8 mouse cellular contexts compared by ENCODE assay signal in the genomic region with DNA sequence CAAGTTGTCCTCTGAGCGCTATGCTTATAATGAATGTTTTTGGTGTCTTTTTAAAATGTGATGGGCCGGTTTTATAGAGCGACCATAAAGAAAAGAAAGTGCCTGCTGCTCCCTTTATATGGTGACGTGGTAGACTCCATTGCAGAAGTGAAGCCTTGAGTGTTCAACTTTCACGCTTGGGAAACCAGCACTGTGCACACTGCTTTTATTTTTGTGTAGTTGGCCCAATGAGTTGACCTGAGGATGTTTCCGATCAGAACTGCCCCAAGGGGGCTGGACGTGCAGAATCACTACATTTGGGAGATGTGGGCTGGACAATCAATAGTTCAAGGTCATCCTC. TPM values are rescaled to one million over a fixed set of nuclear protein-coding genes. Genes with fewer than 3 reads are reported as not detected.
A peak's percentile ranks its signal among the peaks of the same experiment; 100 is the strongest.
DNase-seq lines count a peak whose midpoint lies in the region; ATAC-seq and TF ChIP-seq lines count a peak whose summit lies in the region.

No protein-coding gene starts in this region.

- H3K4me3 ChIP-seq in heart, embryonic 10.5 days: peak overlapping the region; percentile 84
- peak overlapping the region; percentile 79 to 91 (median 79) for H3K4me3 ChIP-seq in CH12.LX (replicated peaks in 1 of 3; ENCODE audit: low read depth in 2 of 3, low read length in 2 of 3, poor library complexity in 1 of 3)
- peak overlapping the region; percentile 75; the same call in 1 of the 2 replicates for H3K4me3 ChIP-seq in forebrain, postnatal 0 days (ENCODE audit: low read depth, low read length)
- peak overlapping the region; percentile 87 for H3K4me3 ChIP-seq in liver, postnatal 0 days (ENCODE audit: low read depth, low read length)

- TF ChIP-seq POLR2A in CH12.LX (IDR thresholded peaks at IDR 0.05; ENCODE audit: low read depth, low read length): no peak

- H3K27me3 ChIP-seq in heart, embryonic 10.5 days (ENCODE audit: insufficient read depth, poor library complexity, severe bottlenecking): no peaks in the 10 kb centered on the region
- H3K27me3 ChIP-seq in CH12.LX (replicated peaks): no peaks in the 10 kb centered on the region
- H3K27me3 ChIP-seq in forebrain, postnatal 0 days (ENCODE audit: insufficient read depth, low read length): no peaks in the 10 kb centered on the region
- no peaks in the 10 kb centered on the region for H3K27me3 ChIP-seq in liver, postnatal 0 days (ENCODE audit: insufficient read depth, low read length)

- no peak for TF ChIP-seq EP300 in CH12.LX (IDR thresholded peaks at IDR 0.05; ENCODE audit: low read length)
- TF ChIP-seq EP300 in liver, postnatal 0 days (IDR thresholded peaks at IDR 0.05; ENCODE audit: low read depth): no peak

- no peak for DNase-seq in heart, embryonic 10.5 days (ENCODE audit: low spot score)
- no peak for DNase-seq in heart, postnatal 25 days (ENCODE audit: low spot score)
- peak; percentile 37 for DNase-seq in CH12.LX (ENCODE audit: extremely low read depth)
- no peak for DNase-seq in forebrain, postnatal 0 days
- no peak for DNase-seq in liver, postnatal 0 days
- DNase-seq in adrenal gland, postnatal 4 days (ENCODE audit: low spot score in 2 of 2): no peak
- DNase-seq in layer of hippocampus, adult 18-20 months (ENCODE audit: low spot score in 2 of 2): no peak

- H3K27ac ChIP-seq in heart, embryonic 10.5 days: no peak overlapping the region
- 0 out of 2 replicates have a peak overlapping the region, but pooled peaks have one; percentile 2 for H3K27ac ChIP-seq in CH12.LX (ENCODE audit: insufficient read depth, low read depth)
- H3K27ac ChIP-seq in forebrain, postnatal 0 days (ENCODE audit: low read depth, low read length): no peak overlapping the region
- H3K27ac ChIP-seq in liver, postnatal 0 days (ENCODE audit: low read depth): peak overlapping the region; percentile 88

- WGBS in heart, embryonic 10.5 days: 81% methylated on average over 7 of the region's 7 CpGs
- 76% methylated on average over 7 of the region's 7 CpGs for WGBS in forebrain, postnatal 0 days
- WGBS in liver, postnatal 0 days (ENCODE audit: insufficient replicate concordance): 46% methylated on average over 7 of the region's 7 CpGs

- no peaks in the 10 kb centered on the region for H3K9me3 ChIP-seq in heart, embryonic 10.5 days
- no peaks in the 10 kb centered on the region for H3K9me3 ChIP-seq in CH12.LX (replicated peaks; ENCODE audit: low read length)
- no peaks in the 10 kb centered on the region for H3K9me3 ChIP-seq in forebrain, postnatal 0 days (ENCODE audit: low read length)
- no peaks in the 10 kb centered on the region for H3K9me3 ChIP-seq in liver, postnatal 0 days (ENCODE audit: low read length)

- H3K4me1 ChIP-seq in heart, embryonic 10.5 days: peaks cover 46% of the 10 kb centered on the region
- peaks cover 22 to 50% of the 10 kb centered on the region in 2 experiments for H3K4me1 ChIP-seq in CH12.LX (ENCODE audit: control insufficient read depth in 1 of 2, insufficient read depth in 2 of 2)
- H3K4me1 ChIP-seq in forebrain, postnatal 0 days (ENCODE audit: insufficient read depth): peaks cover 30% of the 10 kb centered on the region
- H3K4me1 ChIP-seq in liver, postnatal 0 days (ENCODE audit: insufficient read depth): peaks cover 57% of the 10 kb centered on the region

- no peak for TF ChIP-seq RAD21 in CH12.LX (IDR thresholded peaks at IDR 0.05; ENCODE audit: low read depth, low read length)

- ATAC-seq in forebrain, postnatal 0 days: no peak
- ATAC-seq in liver, postnatal 0 days: no peak
- no peak for ATAC-seq in inflammation-experienced regulatory T-cells, adult 6 months

- peak overlapping the region; percentile 79 for H3K9ac ChIP-seq in CH12.LX (ENCODE audit: insufficient read depth, low read depth)
- no peak overlapping the region for H3K9ac ChIP-seq in forebrain, postnatal 0 days
- H3K9ac ChIP-seq in liver, postnatal 0 days (replicated peaks): peak overlapping the region; percentile 95

- H3K4me2 ChIP-seq in CH12.LX (ENCODE audit: insufficient read depth, low read depth, poor library complexity, severe bottlenecking): peak overlapping the region; percentile 80
- peak overlapping the region; percentile 86 for H3K4me2 ChIP-seq in forebrain, postnatal 0 days (ENCODE audit: low read depth)
- H3K4me2 ChIP-seq in liver, postnatal 0 days (ENCODE audit: low read depth, low read length): peak overlapping the region; percentile 82

- no peaks in the 10 kb centered on the region for H3K36me3 ChIP-seq in heart, embryonic 10.5 days
- H3K36me3 ChIP-seq in CH12.LX (replicated peaks in 1 of 2; ENCODE audit: control insufficient read depth in 1 of 2, insufficient read depth in 1 of 2, low read length in 1 of 2): no peaks in the 10 kb centered on the region
- H3K36me3 ChIP-seq in forebrain, postnatal 0 days (ENCODE audit: insufficient read depth): no peaks in the 10 kb centered on the region
- H3K36me3 ChIP-seq in liver, postnatal 0 days (replicated peaks; ENCODE audit: insufficient read depth, low read length): no peaks in the 10 kb centered on the region

- intact Hi-C loops in heart, postnatal 25 days (cut with DNase I): loop anchor here (5.0 kb wide), 1 partner anchor 117 kb away; no protein-coding TSS in a partner anchor

- TF ChIP-seq CTCF in CH12.LX (conservative IDR thresholded peaks at IDR 0.05 in 1 of 2, IDR thresholded peaks at IDR 0.05 in 1 of 2; ENCODE audit: low read depth in 2 of 2, low read length in 2 of 2): no peak
- TF ChIP-seq CTCF in forebrain, postnatal 0 days (IDR thresholded peaks at IDR 0.05; ENCODE audit: low read depth): no peak
- no peak for TF ChIP-seq CTCF in liver, postnatal 0 days (IDR thresholded peaks at IDR 0.05; ENCODE audit: low read depth)

- peaks cover 37% of the 10 kb centered on the region for H3K79me2 ChIP-seq in CH12.LX (replicated peaks; ENCODE audit: control insufficient read depth, extremely low read depth, insufficient read depth, poor library complexity, severe bottlenecking)

- in situ Hi-C loops in CH12.LX (cut with MboI; ENCODE audit: low pct_ligation_motif_present, low pct_unique_long_range_greater_than_20kb, low sequenced_read_pairs): loop anchor here (5.0 kb wide), 1 partner anchor 67 kb away; no protein-coding TSS in a partner anchor

- dilution Hi-C loops in CH12.LX (cut with MboI; ENCODE audit: extremely low pct_ligation_motif_present, extremely low pct_unique_long_range_greater_than_20kb, low sequenced_read_pairs): no loop called here

TF ChIP-seq in CH12.LX, 34 proteins besides CTCF, POLR2A, EP300 and RAD21 (continues in another document):
- TF ChIP-seq MXI1 (IDR thresholded peaks at IDR 0.05; ENCODE audit: low read depth, low read length) (no peak), ELF1 (IDR thresholded peaks at IDR 0.05; ENCODE audit: low read depth, low read length) (no peak), NRF1 (IDR thresholded peaks at IDR 0.05; ENCODE audit: low read depth, low read length) (no peak), BHLHE40 (IDR thresholded peaks at IDR 0.05; ENCODE audit: low read depth, low read length) (no peak), ETS1 (conservative IDR thresholded peaks at IDR 0.05; ENCODE audit: low read depth, low read length) (no peak), MYC (IDR thresholded peaks at IDR 0.05; ENCODE audit: low read depth, low read length) (no peak), IRF4 (IDR thresholded peaks at IDR 0.05; ENCODE audit: low read depth, low read length) (no peak), JUN (IDR thresholded peaks at IDR 0.05; ENCODE audit: insufficient read depth, low read depth, low read length) (no peak), POLR2AphosphoS2 (IDR thresholded peaks at IDR 0.05; ENCODE audit: low read depth, low read length) (no peak), MAZ (IDR thresholded peaks at IDR 0.05; ENCODE audit: low read depth, low read length) (no peak)

RNA-seq across cellular contexts. Expression of gene Bicra, which starts 1.8 kb away (rescaled TPM):
- 5.8 and 7.4 TPM in 2 replicates for polyA plus RNA-seq in heart, embryonic 10.5 days (2016; fragmentation: Nextera tagmentation; extraction: Ambion mirVana)
- 1 to 10 TPM; 7.1 to 8.3 TPM for total RNA-seq in heart, postnatal 25 days (2021)
- total RNA-seq in CH12.LX (2012; rRNA removed): 1.9 and 2.2 TPM in 2 replicates
- total RNA-seq in CH12.LX (2014; rRNA removed): 0.31 and 0.32 TPM in 2 replicates
- 9.8 and 10.2 TPM in 2 replicates for polyA plus RNA-seq in CH12.LX (2012; ENCODE audit: insufficient read length, low read depth)
- 3.2 and 5.0 TPM in 2 replicates for total RNA-seq in forebrain, postnatal 0 days (2014; rRNA removed)
- polyA plus RNA-seq in forebrain, postnatal 0 days (2015; fragmentation: Nextera tagmentation; extraction: Ambion mirVana): 3.6 and 5.8 TPM in 2 replicates
- polyA plus RNA-seq in liver, postnatal 0 days (2015; fragmentation: Nextera tagmentation; extraction: Ambion mirVana): 0.95 and 1.0 TPM in 2 replicates
- polyA plus RNA-seq in inflammation-experienced regulatory T-cells, adult 6 months (2017; shearing (Covaris generic)): 1 to 10 TPM; 2.7 to 4.4 (median 4.2) TPM
- total RNA-seq in adrenal gland, postnatal 4 days (2021): 10 to 100 TPM; 14.4 to 14.6 TPM
- 10 to 100 TPM; 19.6 to 20.7 TPM for total RNA-seq in layer of hippocampus, adult 18-20 months (2021)

RNA-seq across cellular contexts. Expression of gene Zfp541, which starts 12.1 kb away (rescaled TPM):
- not detected in 2 replicates for polyA plus RNA-seq in heart, embryonic 10.5 days (2016; fragmentation: Nextera tagmentation; extraction: Ambion mirVana)
- total RNA-seq in heart, postnatal 25 days (2021): not detected
- total RNA-seq in CH12.LX (2012; rRNA removed): 0.08 TPM in 1 of 2 replicates, not detected in the other
- total RNA-seq in CH12.LX (2014; rRNA removed): 0.12 TPM in 1 of 2 replicates, not detected in the other
- polyA plus RNA-seq in CH12.LX (2012; ENCODE audit: insufficient read length, low read depth): 0.05 TPM in 1 of 2 replicates, not detected in the other
- total RNA-seq in forebrain, postnatal 0 days (2014; rRNA removed): 0.10 and 0.15 TPM in 2 replicates
- polyA plus RNA-seq in forebrain, postnatal 0 days (2015; fragmentation: Nextera tagmentation; extraction: Ambion mirVana): 0.04 and 0.17 TPM in 2 replicates
- polyA plus RNA-seq in liver, postnatal 0 days (2015; fragmentation: Nextera tagmentation; extraction: Ambion mirVana): not detected in 2 replicates
- under 1 TPM in 1 of 3 experiments, not detected in 2; 0.07 TPM for polyA plus RNA-seq in inflammation-experienced regulatory T-cells, adult 6 months (2017; shearing (Covaris generic))
- total RNA-seq in adrenal gland, postnatal 4 days (2021): under 1 TPM; 0.22 to 0.23 TPM
- under 1 TPM; 0.41 to 0.89 TPM for total RNA-seq in layer of hippocampus, adult 18-20 months (2021)

RNA-seq across cellular contexts. Expression of gene Napa, which starts 48.7 kb away (rescaled TPM):
- 182 and 196 TPM in 2 replicates for polyA plus RNA-seq in heart, embryonic 10.5 days (2016; fragmentation: Nextera tagmentation; extraction: Ambion mirVana)
- 10 to 100 TPM; 82.8 to 83.3 TPM for total RNA-seq in heart, postnatal 25 days (2021)
- total RNA-seq in CH12.LX (2012; rRNA removed): 80.0 and 84.8 TPM in 2 replicates
- 97.5 and 106 TPM in 2 replicates for total RNA-seq in CH12.LX (2014; rRNA removed)
- polyA plus RNA-seq in CH12.LX (2012; ENCODE audit: insufficient read length, low read depth): 111 and 112 TPM in 2 replicates
- total RNA-seq in forebrain, postnatal 0 days (2014; rRNA removed): 159 and 270 TPM in 2 replicates
- polyA plus RNA-seq in forebrain, postnatal 0 days (2015; fragmentation: Nextera tagmentation; extraction: Ambion mirVana): 211 and 222 TPM in 2 replicates
- polyA plus RNA-seq in liver, postnatal 0 days (2015; fragmentation: Nextera tagmentation; extraction: Ambion mirVana): 96.6 and 105 TPM in 2 replicates
- polyA plus RNA-seq in inflammation-experienced regulatory T-cells, adult 6 months (2017; shearing (Covaris generic)): 100 to 1,000 TPM; 191 to 298 (median 208) TPM
- total RNA-seq in adrenal gland, postnatal 4 days (2021): 100 to 1,000 TPM; 130 to 136 TPM
- total RNA-seq in layer of hippocampus, adult 18-20 months (2021): 100 to 1,000 TPM; 293 to 307 TPM

Comparison
In these comparisons a context has a peak if more than half of its experiments do, and no peak if none do; other contexts are left out.
1. H3K27ac ChIP-seq: peak in CH12.LX (single experiment) and liver, postnatal 0 days (single experiment); none in heart, embryonic 10.5 days (single experiment) and forebrain, postnatal 0 days (single experiment).
2. Peak in every context shown above with its lines, with median percentiles within 50 percentile points of each other: H3K4me3 ChIP-seq and H3K4me2 ChIP-seq.